Mouse (Mus musculus): ENCODE measurements around the gene Tcp1. TPM values are rescaled to one million over a fixed set of nuclear protein-coding genes. Genes with fewer than 3 reads are reported as not detected.
A peak's percentile ranks its signal among the peaks of the same experiment; 100 is the strongest.

Tcp1 gene
- 325 and 344 TPM in 2 replicates for polyA plus RNA-seq (2015; fragmentation: Nextera tagmentation; extraction: Ambion mirVana)

DNA sequence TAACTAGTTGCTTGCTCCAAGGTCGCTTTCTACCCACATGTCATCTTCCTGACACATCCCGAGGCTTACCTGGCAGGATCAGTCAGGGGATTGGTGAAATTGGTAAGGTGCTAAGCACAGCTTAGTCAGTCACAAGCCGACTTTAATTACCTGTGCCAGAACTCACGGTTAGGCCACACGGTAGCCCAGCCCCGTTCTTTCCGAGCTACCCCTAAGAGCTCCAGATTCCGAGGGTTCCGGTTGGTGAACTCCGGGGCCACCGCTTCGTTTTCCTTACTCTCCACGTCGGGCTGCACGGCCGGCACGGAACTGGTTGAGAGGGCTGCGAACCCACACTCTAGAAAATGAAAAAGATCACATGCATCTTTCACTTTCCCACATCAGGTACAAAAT is at the start of gene Tcp1:
Tcp1 (plus strand) TSS at position 214 of the 393 bp plus-strand sequence.
- Histone ChIP-seq H3K9me3 (no peaks in the 10 kb centered on the region), H3K4me3 (peak within 1 kb of the TSS; percentile 62), H3K4me1 (peaks cover 21% of the 10 kb centered on the region), H3K27ac (peak within 1 kb of the TSS; percentile 86), H3K36me3 (replicated peaks) (peaks cover 39% of the 10 kb centered on the region), H3K9ac (peak within 1 kb of the TSS; percentile 84), H3K4me2 (peak within 1 kb of the TSS; percentile 79), H3K27me3 (replicated peaks) (no peaks in the 10 kb centered on the region)
- 2% methylated on average over 18 of the region's 18 CpGs for WGBS
- peak; percentile 11 for ATAC-seq (replicated peaks)

DNA sequence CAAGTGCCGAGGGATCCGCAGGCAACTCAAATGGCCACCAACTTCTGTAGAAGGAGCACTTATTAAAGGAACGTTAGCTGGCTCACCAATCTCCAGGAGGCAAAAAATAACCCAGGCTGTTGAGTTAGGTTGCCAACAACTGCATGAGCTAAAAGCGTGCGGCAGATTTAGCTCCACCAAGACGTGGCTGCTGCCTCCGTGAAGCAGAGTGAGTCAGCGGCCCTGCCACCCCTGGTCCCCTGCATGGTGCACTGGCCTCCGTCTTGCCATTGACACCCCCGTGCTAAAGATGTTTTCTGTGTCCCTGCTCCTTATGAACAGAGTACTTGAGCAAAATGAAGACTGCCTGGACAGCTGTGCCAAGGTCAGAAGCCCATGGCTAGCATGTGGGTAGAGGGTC is 48.6 kb upstream of the Tcp1 start:
- no peaks in the 10 kb centered on the region for H3K27me3 ChIP-seq (replicated peaks)
- H3K4me1 ChIP-seq, result no peaks in the 10 kb centered on the region
- H3K4me2 ChIP-seq, result no peak overlapping the region
- H3K4me3 ChIP-seq, result no peak overlapping the region
- 83% methylated on average over 10 of the region's 10 CpGs for WGBS
- no peak for ATAC-seq (replicated peaks)
- no peak overlapping the region for H3K27ac ChIP-seq
- no peak overlapping the region for H3K9ac ChIP-seq
- H3K36me3 ChIP-seq (replicated peaks), result no peaks in the 10 kb centered on the region
- H3K9me3 ChIP-seq, result no peaks in the 10 kb centered on the region

DNA sequence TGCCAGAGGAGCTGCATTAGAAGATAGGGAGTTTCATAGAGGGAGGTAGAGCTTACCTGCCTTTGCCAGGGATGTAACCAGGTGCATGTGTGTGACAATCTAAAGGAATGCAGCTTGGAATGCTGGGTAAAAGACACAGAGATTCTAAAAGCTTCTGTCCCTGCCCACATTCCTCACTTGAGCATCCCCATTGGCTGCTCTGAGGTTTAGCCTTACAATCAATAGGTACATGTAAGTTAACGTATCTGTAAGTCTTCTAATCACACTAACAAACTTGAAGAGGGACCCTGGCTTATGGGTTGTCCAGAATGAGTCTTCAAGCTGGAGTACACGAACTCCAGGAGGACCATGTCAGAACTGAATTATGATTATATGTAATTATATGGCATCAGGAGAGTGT is 47.5 kb upstream of the Tcp1 start, which contains the start of gene Mas1:
Mas1 (minus strand) TSS at position 101 of the 400 bp plus-strand sequence.
- H3K4me2 ChIP-seq, result no peak within 1 kb of the TSS
- WGBS, result 56% methylated on average over 2 of the region's 2 CpGs
- no peaks in the 10 kb centered on the region for H3K36me3 ChIP-seq (replicated peaks)

DNA sequence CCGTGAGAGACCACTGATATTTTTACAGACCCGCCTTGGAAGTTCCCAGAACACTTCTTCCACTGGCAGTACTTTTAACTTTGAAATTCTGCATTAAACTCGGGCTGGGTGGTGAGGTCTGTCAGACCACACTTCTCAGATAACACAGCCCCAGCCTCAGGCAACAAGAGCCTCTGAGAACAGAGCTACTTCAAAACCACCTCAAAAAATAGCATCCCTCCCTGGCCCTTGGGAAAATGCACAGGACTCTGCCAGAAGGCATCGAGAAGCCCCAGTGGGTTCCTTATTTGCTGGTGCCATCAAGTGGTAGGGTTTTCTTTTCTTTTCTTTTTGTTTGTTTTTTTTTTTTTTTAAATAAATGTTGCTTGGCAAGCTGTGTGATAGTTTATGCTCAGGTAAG is 46.9 kb upstream of the Tcp1 start:
- no peaks in the 10 kb centered on the region for H3K9me3 ChIP-seq
- no peak overlapping the region for H3K27ac ChIP-seq
- no peak for ATAC-seq (replicated peaks)
- 51% methylated on average over 4 of the region's 4 CpGs for WGBS
- no peaks in the 10 kb centered on the region for H3K36me3 ChIP-seq (replicated peaks)
- no peak overlapping the region for H3K9ac ChIP-seq
- no peaks in the 10 kb centered on the region for H3K27me3 ChIP-seq (replicated peaks)
- no peak overlapping the region for H3K4me3 ChIP-seq
- no peaks in the 10 kb centered on the region for H3K4me1 ChIP-seq
- no peak overlapping the region for H3K4me2 ChIP-seq

More for the DNA sequence above, 47.5 kb upstream of the Tcp1 start, which contains the start of gene Mas1:
- Histone ChIP-seq H3K9ac (no peak within 1 kb of the TSS), H3K27me3 (replicated peaks) (no peaks in the 10 kb centered on the region), H3K4me3 (no peak within 1 kb of the TSS), H3K4me1 (no peaks in the 10 kb centered on the region), H3K9me3 (no peaks in the 10 kb centered on the region), H3K27ac (no peak within 1 kb of the TSS)
- no peak for ATAC-seq (replicated peaks)

DNA sequence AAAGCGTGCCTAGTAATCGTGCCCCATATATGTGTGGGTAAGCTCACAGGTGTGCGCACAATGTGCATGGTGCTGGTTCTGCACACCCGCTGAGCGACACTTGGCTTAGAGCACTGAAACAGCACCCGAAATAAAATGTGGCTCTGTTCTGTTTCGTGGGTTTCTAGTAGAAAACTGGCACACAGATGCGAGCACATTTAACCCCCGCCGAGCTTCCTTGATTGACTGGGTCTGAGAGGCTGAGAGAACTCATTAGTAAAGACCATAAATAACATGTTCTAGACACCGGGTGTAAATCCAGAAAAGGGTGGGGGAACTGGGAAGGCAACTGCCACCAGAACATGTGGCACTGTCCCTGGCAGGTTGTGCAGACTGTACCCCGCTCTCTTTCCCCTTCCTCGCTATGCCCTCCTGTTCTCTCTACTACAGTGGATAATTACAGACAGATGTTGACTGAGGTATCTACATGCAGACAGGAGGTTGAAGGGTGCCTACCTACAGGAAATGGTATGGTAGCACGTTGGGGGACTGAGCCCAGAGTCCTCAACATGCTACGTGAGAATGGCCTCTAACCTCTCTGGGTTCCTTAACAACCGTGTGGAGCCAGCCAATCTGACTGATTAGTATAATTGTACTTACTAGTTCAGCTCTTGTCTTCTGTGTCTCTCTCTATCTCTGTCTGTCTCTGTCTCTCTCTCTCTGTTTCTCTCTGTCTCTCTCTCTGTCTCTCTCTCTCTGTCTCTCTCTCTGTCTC is 43.0 kb upstream of the Tcp1 start:
- H3K9me3 ChIP-seq, result no peaks in the 10 kb centered on the region
- no peak overlapping the region for H3K4me2 ChIP-seq
- H3K36me3 ChIP-seq (replicated peaks), result no peaks in the 10 kb centered on the region
- H3K27ac ChIP-seq, result no peak overlapping the region
- H3K27me3 ChIP-seq (replicated peaks), result no peaks in the 10 kb centered on the region
- no peaks in the 10 kb centered on the region for H3K4me1 ChIP-seq
- ATAC-seq (replicated peaks), result no peak
- H3K9ac ChIP-seq, result no peak overlapping the region
- H3K4me3 ChIP-seq, result no peak overlapping the region
- WGBS, result 71% methylated on average over 16 of the region's 16 CpGs

DNA sequence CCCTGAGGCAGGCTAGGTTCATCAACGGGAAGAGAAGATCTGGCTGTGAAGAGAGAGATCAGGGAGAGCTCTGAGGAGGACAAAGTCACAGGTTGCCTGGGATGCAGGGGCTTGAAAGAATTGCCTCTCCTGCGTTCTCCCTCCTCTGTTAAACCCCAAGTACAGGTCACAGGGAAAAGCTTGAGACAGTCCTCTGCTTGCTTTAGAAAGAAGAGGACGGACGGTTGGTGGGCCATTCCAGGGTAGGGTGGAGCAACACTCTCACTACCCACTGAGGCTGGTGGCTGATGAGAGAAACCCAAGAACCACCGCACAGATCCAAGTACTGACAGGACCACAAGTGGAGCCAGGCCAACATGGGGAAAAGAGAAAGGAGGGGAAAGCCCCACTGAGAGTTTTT is 39.8 kb upstream of the Tcp1 start, which contains the start of gene Mrgprh:
Mrgprh (plus strand) TSS at position 301 of the 400 bp plus-strand sequence.
- Histone ChIP-seq H3K4me3 (no peak within 1 kb of the TSS), H3K27ac (no peak within 1 kb of the TSS), H3K4me2 (no peak within 1 kb of the TSS), H3K9me3 (no peaks in the 10 kb centered on the region), H3K4me1 (0 out of 2 replicates have a peak, but pooled peaks cover 4% of the 10 kb centered on the region), H3K36me3 (replicated peaks) (no peaks in the 10 kb centered on the region), H3K27me3 (replicated peaks) (no peaks in the 10 kb centered on the region), H3K9ac (no peak within 1 kb of the TSS)
- no peak for ATAC-seq (replicated peaks)
- 83% methylated on average over 5 of the region's 5 CpGs for WGBS

DNA sequence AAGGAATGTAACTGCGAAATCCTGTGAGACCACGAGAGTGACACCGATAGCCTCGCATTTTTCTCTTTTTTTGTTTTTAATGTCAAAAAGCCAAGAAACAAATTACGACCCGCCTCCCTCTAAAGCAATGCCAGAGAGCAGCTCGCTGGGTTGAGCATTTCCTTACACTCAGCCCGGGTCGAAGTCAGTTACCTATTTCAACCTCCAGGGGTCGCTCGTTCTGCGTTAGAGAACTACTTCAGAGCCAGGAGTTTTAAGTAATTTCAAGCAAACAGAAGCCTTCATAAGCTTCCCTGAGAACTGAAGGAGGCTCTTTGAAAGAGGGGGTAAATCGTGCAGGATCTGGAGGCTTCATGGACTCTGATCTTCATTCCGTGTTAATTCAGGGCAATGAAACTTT is 35.3 kb upstream of the Tcp1 start:
- Histone ChIP-seq H3K9me3 (no peaks in the 10 kb centered on the region), H3K4me1 (0 out of 2 replicates have a peak, but pooled peaks cover 4% of the 10 kb centered on the region), H3K27ac (no peak overlapping the region), H3K36me3 (replicated peaks) (no peaks in the 10 kb centered on the region), H3K4me2 (peak overlapping the region; percentile 31), H3K27me3 (replicated peaks) (no peaks in the 10 kb centered on the region), H3K9ac (no peak overlapping the region), H3K4me3 (no peak overlapping the region)
- 4% methylated on average over 14 of the region's 14 CpGs for WGBS
- peak; percentile 74 for ATAC-seq (replicated peaks)

DNA sequence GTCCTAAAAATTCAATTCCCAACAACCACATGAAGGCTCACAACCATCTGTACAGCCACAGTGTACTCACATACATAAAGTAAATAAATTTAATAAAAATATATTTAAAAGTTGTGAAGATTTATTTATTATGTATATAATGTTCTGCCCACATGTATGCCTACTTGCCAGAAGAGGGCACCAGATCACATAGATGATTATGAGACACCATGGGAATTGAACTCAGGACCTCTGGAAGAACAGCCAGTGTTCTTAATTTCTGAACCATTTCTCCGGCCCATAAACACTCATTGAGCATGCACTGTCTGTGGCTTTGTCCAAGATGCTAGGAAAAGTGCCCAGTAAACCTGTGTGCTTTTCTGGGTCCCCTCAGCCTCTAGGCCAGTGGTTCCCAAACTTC is 34.3 kb upstream of the Tcp1 start:
- H3K9me3 ChIP-seq, result no peaks in the 10 kb centered on the region
- ATAC-seq (replicated peaks), result no peak
- H3K4me1 ChIP-seq, result 0 out of 2 replicates have a peak, but pooled peaks cover 4% of the 10 kb centered on the region
- no peak overlapping the region for H3K9ac ChIP-seq
- 84% methylated on average over 1 of the region's 1 CpGs for WGBS
- no peaks in the 10 kb centered on the region for H3K36me3 ChIP-seq (replicated peaks)
- no peak overlapping the region for H3K27ac ChIP-seq
- H3K4me2 ChIP-seq, result no peak overlapping the region
- H3K27me3 ChIP-seq (replicated peaks), result no peaks in the 10 kb centered on the region
- no peak overlapping the region for H3K4me3 ChIP-seq

DNA sequence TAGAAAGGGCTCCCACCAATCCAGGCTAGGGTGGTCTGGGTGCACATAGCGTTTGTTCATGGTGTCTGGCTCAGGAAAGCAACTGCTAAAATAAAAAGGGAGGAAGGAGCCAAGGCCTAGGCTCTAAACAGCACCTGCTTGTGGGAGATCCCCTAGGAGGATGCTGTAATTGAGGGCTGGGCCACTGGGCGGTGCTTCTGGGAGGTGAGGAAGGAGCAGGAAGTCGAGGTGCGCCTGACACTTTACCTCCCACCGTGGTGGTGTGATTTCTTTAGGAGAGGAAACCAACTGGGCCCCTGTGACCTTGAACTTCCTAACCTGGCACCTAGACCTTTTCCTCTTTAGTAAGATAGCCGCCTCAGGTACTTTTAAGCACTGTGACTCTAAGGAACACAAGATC is 28.9 kb upstream of the Tcp1 start:
- Histone ChIP-seq H3K36me3 (replicated peaks) (no peaks in the 10 kb centered on the region), H3K27ac (no peak overlapping the region), H3K9me3 (no peaks in the 10 kb centered on the region), H3K4me2 (no peak overlapping the region), H3K4me1 (no peaks in the 10 kb centered on the region), H3K27me3 (replicated peaks) (no peaks in the 10 kb centered on the region), H3K9ac (no peak overlapping the region), H3K4me3 (no peak overlapping the region)
- 43% methylated on average over 6 of the region's 6 CpGs for WGBS
- no peak for ATAC-seq (replicated peaks)

DNA sequence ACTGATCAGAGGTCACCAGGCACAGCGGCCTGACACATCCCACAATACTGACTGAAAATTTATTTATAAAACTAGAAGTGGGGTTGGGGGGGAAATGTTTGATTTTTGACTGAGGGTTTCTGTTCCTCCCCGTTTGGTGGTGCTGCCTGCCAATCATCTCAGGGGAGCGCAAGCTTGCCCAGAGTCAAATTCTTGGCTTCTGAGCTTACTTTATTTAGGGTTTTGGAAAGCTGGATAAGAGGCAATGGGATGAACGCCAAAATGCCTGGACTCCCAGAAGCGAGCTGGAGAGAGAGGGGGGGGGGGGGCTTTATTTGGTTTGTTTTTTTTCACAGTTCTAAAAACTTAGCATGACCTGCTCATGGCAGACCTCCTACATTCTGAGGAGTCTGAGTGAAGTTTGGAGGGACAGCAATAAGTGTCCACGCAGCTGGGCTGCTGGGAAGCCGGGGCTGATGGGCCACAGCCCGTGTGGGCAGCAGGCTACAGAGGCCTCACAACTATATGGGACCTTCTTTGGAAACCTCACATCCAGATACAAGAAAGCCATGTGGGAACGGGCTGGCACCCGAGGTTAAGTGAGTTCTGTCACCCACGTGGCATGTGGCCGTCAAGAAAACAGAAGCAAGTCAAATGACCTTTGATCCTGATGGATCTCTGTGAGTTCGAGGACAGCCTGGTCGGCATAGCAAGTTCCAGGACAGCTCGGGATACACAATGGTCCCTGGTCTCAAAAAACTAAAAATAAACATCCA is 28.3 kb upstream of the Tcp1 start:
- Histone ChIP-seq H3K9ac (no peak overlapping the region), H3K36me3 (replicated peaks) (no peaks in the 10 kb centered on the region), H3K4me3 (no peak overlapping the region), H3K4me1 (no peaks in the 10 kb centered on the region), H3K4me2 (no peak overlapping the region), H3K27ac (no peak overlapping the region), H3K9me3 (no peaks in the 10 kb centered on the region), H3K27me3 (replicated peaks) (no peaks in the 10 kb centered on the region)
- WGBS, result 84% methylated on average over 15 of the region's 15 CpGs
- no peak for ATAC-seq (replicated peaks)

DNA sequence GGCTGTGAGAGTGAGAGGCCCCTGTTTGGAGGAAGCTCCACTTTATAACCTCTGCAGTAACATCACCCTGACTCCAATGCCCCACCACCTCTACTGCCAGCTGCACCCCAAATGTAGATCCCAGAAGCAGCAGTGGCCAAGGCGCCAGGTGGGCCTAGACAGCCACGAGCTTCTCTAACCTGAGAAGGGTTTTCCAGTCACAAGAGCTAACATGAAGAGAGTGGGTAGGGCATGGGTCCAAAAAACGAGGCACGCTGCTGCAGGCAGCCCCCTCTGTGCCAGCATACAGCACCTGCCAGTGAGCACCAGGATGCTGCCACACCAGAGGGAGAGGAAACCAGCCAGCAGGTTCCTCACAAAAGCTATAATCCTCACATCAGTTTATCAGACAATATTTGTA is 24.4 kb upstream of the Tcp1 start:
- Histone ChIP-seq H3K9ac (no peak overlapping the region), H3K27ac (no peak overlapping the region), H3K27me3 (replicated peaks) (no peaks in the 10 kb centered on the region), H3K4me3 (no peak overlapping the region), H3K36me3 (replicated peaks) (no peaks in the 10 kb centered on the region), H3K9me3 (no peaks in the 10 kb centered on the region), H3K4me1 (no peaks in the 10 kb centered on the region), H3K4me2 (no peak overlapping the region)
- 82% methylated on average over 4 of the region's 4 CpGs for WGBS
- ATAC-seq (replicated peaks), result no peak

DNA sequence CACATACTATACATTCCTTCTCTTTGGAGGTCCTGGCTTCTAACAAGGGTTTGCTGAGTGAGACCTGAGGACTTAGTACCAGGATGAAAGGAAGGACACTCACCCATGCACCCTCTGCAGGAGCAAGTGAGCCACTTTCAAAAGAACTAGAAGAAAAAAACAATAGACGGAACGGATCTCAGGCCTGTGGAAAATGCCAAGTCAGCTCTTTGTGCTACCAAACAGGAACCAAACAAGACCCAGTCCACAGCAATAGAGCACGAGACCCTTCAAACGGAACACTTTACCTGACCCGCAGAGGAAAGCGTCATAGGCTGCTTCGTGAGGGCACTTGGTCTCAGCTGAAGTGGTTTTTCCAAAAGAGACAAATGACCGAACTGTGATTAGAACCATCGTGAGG is 23.5 kb upstream of the Tcp1 start:
- no peak overlapping the region for H3K4me2 ChIP-seq
- no peak overlapping the region for H3K27ac ChIP-seq
- H3K36me3 ChIP-seq (replicated peaks), result no peaks in the 10 kb centered on the region
- no peaks in the 10 kb centered on the region for H3K4me1 ChIP-seq
- no peak overlapping the region for H3K9ac ChIP-seq
- WGBS, result 92% methylated on average over 9 of the region's 9 CpGs
- no peak overlapping the region for H3K4me3 ChIP-seq
- H3K27me3 ChIP-seq (replicated peaks), result no peaks in the 10 kb centered on the region
- ATAC-seq (replicated peaks), result no peak
- H3K9me3 ChIP-seq, result no peaks in the 10 kb centered on the region

Measured in midbrain, embryonic 15.5 days (tissue).